Mouse (Mus musculus) Patski (cell line): ENCODE measurements around the gene Ssr2. TPM values are rescaled to one million over a fixed set of nuclear protein-coding genes. Genes with fewer than 3 reads are reported as not detected.

Experiments used
- ATAC-seq: fragments of 100-300 bp; one replicate; pipeline ENCODE4 v1.8.0; 2021
- CTCF ChIA-PET: fragments of 350-600 bp; sonication (Branson Sonifier 250); formaldehyde crosslinking; loops from one replicate; lab custom pipeline; 2022; ENCODE audit warnings: inconsistent platforms; lab: Charles Lee
- POLR2A ChIA-PET: fragments of 350-600 bp; sonication (Branson Sonifier 250); formaldehyde crosslinking; loops from one replicate; lab custom pipeline; 2022; ENCODE audit warnings: antibody characterized with exemption, inconsistent platforms; lab: Charles Lee
- DNase-seq: peaks from one replicate; pipeline ENCODE4 v3.0.0-alpha.2; 2011; ENCODE audit warnings: low read depth, low spot score
- H3K27me3 ChIP-seq: fragments of 371-371 bp; one replicate; pipeline ENCODE4 v1.5.1; 2021
- CTCF ChIP-seq: fragments of 100-300 bp; IDR thresholded peaks from one replicate; pipeline ENCODE4 v1.5.1; 2021
- in situ Hi-C: fragments of 300-500 bp; cut with MboI; formaldehyde crosslinking; loops from 3 replicates; pipeline ENCODE4 v1.11.1; 2018; ENCODE audit warnings: low pct_unique_long_range_greater_than_20kb, mixed read lengths
- polyA plus RNA-seq: library from polyadenylated mRNA; unstranded; gene quantifications from one replicate; pipeline ENCODE4 v1.2.3, GENCODE M21; 2021

Ssr2 gene
- polyA plus RNA-seq, 1 experiment from 2014 or later, result 410 TPM

GRCm38 (mm10) chr3:88607065-88607757 is 31.5 kb downstream of the Ssr2 start:
- DNase-seq (no peak), ATAC-seq (peak; percentile 80)
- ChIA-PET POLR2A (interaction anchor here (1.0 to 4.7 kb wide), 5 partner anchors 14 to 52 kb away, joined by 3 to 37 read pairs (median 4); no protein-coding TSS in a partner anchor), CTCF (interaction anchor here (0.8 to 7.0 kb wide), 28 partner anchors 9 to 131 kb away, joined by 3 to 75 read pairs (median 4); partner anchors contain the start of gene Rxfp4)
- no peaks in the 10 kb centered on the region for H3K27me3 ChIP-seq
- TF ChIP-seq CTCF, result peak; percentile 99
- in situ Hi-C loops, result loop anchor here (5.0 to 10.0 kb wide), 3 partner anchors 35 to 150 kb away; partner anchors contain the start of gene Rab25

GRCm38 (mm10) chr3:88607758-88608138 is 32.1 kb downstream of the Ssr2 start:
- TF ChIP-seq CTCF, result no peak
- ChIA-PET CTCF (interaction anchor here (0.7 to 7.0 kb wide), 26 partner anchors 9 to 110 kb away, joined by 3 to 75 read pairs (median 4); partner anchors contain the start of gene Rxfp4), POLR2A (interaction anchor here (0.6 to 4.7 kb wide), 8 partner anchors 13 to 53 kb away, joined by 3 to 37 read pairs (median 4); no protein-coding TSS in a partner anchor)
- H3K27me3 ChIP-seq, result no peaks in the 10 kb centered on the region
- DNase-seq (no peak), ATAC-seq (peak; percentile 7)
- in situ Hi-C loops, result loop anchor here (5.0 to 10.0 kb wide), 3 partner anchors 35 to 150 kb away; partner anchors contain the start of gene Rab25

GRCm38 (mm10) chr3:88609066-88609465 is 33.4 kb downstream of the Ssr2 start:
- in situ Hi-C loops, result loop anchor here (5.0 to 10.0 kb wide), 3 partner anchors 33 to 148 kb away; partner anchors contain the start of gene Rab25
- no peaks in the 10 kb centered on the region for H3K27me3 ChIP-seq
- no peak for TF ChIP-seq CTCF
- ChIA-PET POLR2A (interaction anchor here (1.0 to 4.7 kb wide), 2 partner anchors 12 to 28 kb away, joined by 4 to 37 read pairs; no protein-coding TSS in a partner anchor), CTCF (interaction anchor here (0.8 to 7.0 kb wide), 7 partner anchors 8 to 202 kb away, joined by 3 to 75 read pairs (median 4); no protein-coding TSS in a partner anchor)
- ATAC-seq, result no peak
- no peak for DNase-seq

- H3K27me3 ChIP-seq, result no peaks in the 10 kb centered on the region
- no peak for TF ChIP-seq CTCF
- ATAC-seq, result no peak
- no peak for DNase-seq
- in situ Hi-C loops, result no loop called here
- CTCF ChIA-PET, result interaction anchor here (1.1 to 1.3 kb wide), 2 partner anchors 10 to 18 kb away, joined by 3 read pairs; no protein-coding TSS in a partner anchor
- POLR2A ChIA-PET, result no interaction called here
Observed at GRCm38 (mm10) chr3:88614418-88614817, 38.7 kb downstream of the Ssr2 start.

- no peak for DNase-seq
- no peak for TF ChIP-seq CTCF
- no peak for ATAC-seq
- ChIA-PET POLR2A (interaction anchor here (4.1 kb wide), 1 partner anchor 17 kb away, joined by 34 read pairs; no protein-coding TSS in a partner anchor), CTCF (interaction anchor here (1.1 to 4.6 kb wide), 5 partner anchors 9 to 23 kb away, joined by 3 to 27 read pairs (median 10); no protein-coding TSS in a partner anchor)
- H3K27me3 ChIP-seq, result no peaks in the 10 kb centered on the region
- in situ Hi-C loops, result no loop called here
Observed at GRCm38 (mm10) chr3:88615117-88615516, 39.4 kb downstream of the Ssr2 start.

- ATAC-seq, result no peak
- ChIA-PET POLR2A (interaction anchor here (0.6 to 4.1 kb wide), 6 partner anchors 16 to 44 kb away, joined by 3 to 34 read pairs (median 7); no protein-coding TSS in a partner anchor), CTCF (interaction anchor here (1.6 to 4.6 kb wide), 6 partner anchors 8 to 36 kb away, joined by 4 to 27 read pairs (median 12); no protein-coding TSS in a partner anchor)
- no peak for DNase-seq
- in situ Hi-C loops, result no loop called here
- no peaks in the 10 kb centered on the region for H3K27me3 ChIP-seq
- TF ChIP-seq CTCF, result no peak
Observed at GRCm38 (mm10) chr3:88615902-88616391, 40.3 kb downstream of the Ssr2 start.

GRCm38 (mm10) chr3:88616951-88617500 is 41.4 kb downstream of the Ssr2 start:
- ATAC-seq, result no peak
- no peak for TF ChIP-seq CTCF
- no peaks in the 10 kb centered on the region for H3K27me3 ChIP-seq
- ChIA-PET POLR2A (interaction anchor here (0.9 to 4.1 kb wide), 5 partner anchors 15 to 25 kb away, joined by 3 to 34 read pairs (median 8); no protein-coding TSS in a partner anchor), CTCF (interaction anchor here (1.6 to 4.6 kb wide), 6 partner anchors 9 to 35 kb away, joined by 4 to 27 read pairs (median 12); no protein-coding TSS in a partner anchor)
- no peak for DNase-seq
- in situ Hi-C loops, result no loop called here

- in situ Hi-C loops, result no loop called here
- H3K27me3 ChIP-seq, result no peaks in the 10 kb centered on the region
- ATAC-seq, result no peak
- no peak for TF ChIP-seq CTCF
- ChIA-PET POLR2A (interaction anchor here (4.1 kb wide), 1 partner anchor 14 kb away, joined by 34 read pairs; no protein-coding TSS in a partner anchor), CTCF (interaction anchor here (1.3 to 6.9 kb wide), 3 partner anchors 12 to 24 kb away, joined by 4 to 48 read pairs (median 27); no protein-coding TSS in a partner anchor)
- no peak for DNase-seq
Observed at GRCm38 (mm10) chr3:88618074-88618871, 42.6 kb downstream of the Ssr2 start.
